Mouse (Mus musculus): Measurements from ENCODE around the gene Gm5065.

Gene Gm5065

GRCm38 (mm10) chr7:5350237-5350636 is at the start of gene Gm5065:
TSS of gene Gm5065 (plus strand) at chr7:5350537.
- ChIA-PET CTCF (interaction anchor here in 1 of 4 experiments (0.6 kb wide), 1 partner anchor 326 kb away, joined by 3 read pairs; no protein-coding TSS in a partner anchor), POLR2A (no interaction called here)

- POLR2A ChIA-PET: no interaction called here
- CTCF ChIA-PET: no interaction called here
Observed at GRCm38 (mm10) chr7:5327511-5327910, 22.8 kb upstream of the Gm5065 start.

- ChIA-PET POLR2A (no interaction called here), CTCF (interaction anchor here in 1 of 4 experiments (0.6 kb wide), 1 partner anchor 326 kb away, joined by 3 read pairs; no protein-coding TSS in a partner anchor)
Observed at GRCm38 (mm10) chr7:5350935-5351334, 598 bp downstream of the Gm5065 start, which contains the start of gene Nlrp2. TSS of gene Nlrp2 (minus strand) at chr7:5351035.

GRCm38 (mm10) chr7:5363599-5363998 is 13.3 kb downstream of the Gm5065 start:
- ChIA-PET CTCF (interaction anchor here in 1 of 4 experiments (0.8 kb wide), 1 partner anchor 14 kb away, joined by 9 read pairs; no protein-coding TSS in a partner anchor), POLR2A (no interaction called here)

GRCm38 (mm10) chr7:5366724-5367123 is 16.4 kb downstream of the Gm5065 start:
- ChIA-PET POLR2A (no interaction called here), CTCF (no interaction called here)

- POLR2A ChIA-PET: no interaction called here
- CTCF ChIA-PET: no interaction called here
Observed at GRCm38 (mm10) chr7:5406201-5406600, 55.9 kb downstream of the Gm5065 start.

All from embryonic stem cell, embryonic (primary cell).